ENCODE assay signal across 16 mouse cellular contexts in the genomic region with DNA sequence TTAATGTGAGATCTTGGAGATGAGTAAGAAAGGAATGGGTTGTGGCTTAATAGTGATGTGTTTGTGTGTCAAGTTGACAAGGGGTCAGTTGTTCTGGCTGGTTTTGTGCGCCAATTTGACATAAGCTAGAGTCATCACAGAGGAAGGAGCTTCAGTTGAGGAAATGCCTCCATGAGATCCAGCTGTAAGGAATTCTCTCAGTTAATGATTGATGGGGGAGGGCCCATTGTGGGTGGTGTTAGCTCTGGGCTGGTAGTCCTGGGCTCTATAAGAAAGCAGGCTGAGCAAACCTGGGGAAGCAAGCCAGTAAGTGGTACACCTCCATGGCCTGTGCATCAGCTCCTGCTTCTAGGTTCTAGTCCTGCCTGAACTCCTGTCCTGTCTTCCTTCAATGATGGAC. TPM values are rescaled to one million over a fixed set of nuclear protein-coding genes. Genes with fewer than 3 reads are reported as not detected.
"Had no signal": no experiment of that assay in that cellular context is flagged by ENCODE, and none has a peak within 500 bp of the region (broad histone marks: within the 10 kb centered on the region; RNA-seq: fewer than 3 reads in every experiment).

No protein-coding gene starts in this region.

- H3K9ac ChIP-seq: liver, embryonic 15.5 days; midbrain, embryonic 15.5 days; neural tube, embryonic 12.5 days had no signal

- H3K4me2 ChIP-seq: liver, embryonic 11.5 days; liver, embryonic 15.5 days; midbrain, embryonic 15.5 days; neural tube, embryonic 12.5 days had no signal

- H3K27me3 ChIP-seq: liver, embryonic 15.5 days; midbrain, embryonic 15.5 days; neural tube, embryonic 12.5 days had no signal

- H3K4me1 ChIP-seq: liver, embryonic 15.5 days; midbrain, embryonic 15.5 days; neural tube, embryonic 12.5 days had no signal

- H3K27ac ChIP-seq: kidney, postnatal 0 days; layer of hippocampus, adult 2 months; liver, embryonic 15.5 days; midbrain, embryonic 15.5 days; neural tube, embryonic 12.5 days had no signal

- DNase-seq: kidney, adult 11 months; left cerebral cortex, postnatal 4 days; lung, adult 2 months; lung, postnatal 36 days; retina, postnatal 1 day; right cerebral cortex, postnatal 4 days; spleen, adult 18-20 months; thymus, postnatal 4 days had no signal

- H3K36me3 ChIP-seq: liver, embryonic 15.5 days; midbrain, embryonic 15.5 days; neural tube, embryonic 12.5 days had no signal

- H3K4me3 ChIP-seq: layer of hippocampus, adult 2 months; liver, embryonic 15.5 days; midbrain, embryonic 15.5 days; neural tube, embryonic 12.5 days had no signal

- H3K9me3 ChIP-seq: liver, embryonic 15.5 days; midbrain, embryonic 15.5 days; neural tube, embryonic 12.5 days had no signal

- ATAC-seq: lung, postnatal 0 days; midbrain, embryonic 15.5 days had no signal

RNA-seq across cellular contexts. Expression of a gene that starts 46.5 kb away (rescaled TPM):
- total RNA-seq: layer of hippocampus, postnatal 14 days had no signal
